Mouse (Mus musculus): ENCODE data around the gene Dennd1b.

DNA sequence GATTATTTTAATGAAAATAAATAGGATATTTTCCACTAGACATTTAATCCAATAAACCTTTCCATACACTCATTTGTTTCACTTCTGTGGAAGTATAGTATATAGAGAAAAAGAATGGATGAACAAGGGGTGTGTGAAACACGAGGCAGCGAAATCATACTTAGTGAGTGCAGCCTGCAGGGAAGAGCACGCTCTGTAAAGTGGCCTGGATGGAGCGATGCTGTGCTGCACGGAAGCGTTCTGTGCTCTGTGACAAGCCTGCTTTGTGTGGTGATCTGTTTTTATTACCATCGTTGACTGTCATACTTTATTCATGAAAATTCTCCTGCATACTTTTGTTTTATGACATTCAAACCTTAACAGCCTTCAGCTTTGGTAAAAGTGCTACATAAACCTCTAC is 58.1 kb downstream of the Dennd1b start:
- TF ChIP-seq EP300 (IDR thresholded peaks at IDR 0.05; ENCODE audit: insufficient read depth, low read depth, low read length) = no peak
- no peak for TF ChIP-seq POLR2A (IDR thresholded peaks at IDR 0.05; ENCODE audit: insufficient read depth, low read depth, low read length)
